Mouse (Mus musculus) gastrocnemius, postnatal 14 days (tissue): ENCODE results near the gene B3galt6. TPM values are rescaled to one million over a fixed set of nuclear protein-coding genes. Genes with fewer than 3 reads are reported as not detected.

Experiments used
- total RNA-seq, 2 experiments: library from RNA; stranded (reverse); gene quantifications; 2 replicates each; pipeline ENCODE4 v1.2.3; 2021

The B3galt6 gene
- total RNA-seq, 2 experiments from 2014 or later, result 2.6 TPM

Other genes with a start within 250 kb of the B3galt6 start
- 10 to 100 TPM; 23.9 to 26.1 TPM for gene Atad3a, start 231.6 kb downstream of the B3galt6 start, total RNA-seq
- 10 to 100 TPM in 1 of 2 experiments, 1 to 10 TPM in 1; 9.0 to 13.8 TPM for gene Vwa1, start 218.0 kb downstream of the B3galt6 start, total RNA-seq
- 1 to 10 TPM; 1.3 to 1.4 TPM for gene Tmem88b, start 206.8 kb downstream of the B3galt6 start, total RNA-seq
- gene Ankrd65, start 202.2 kb downstream of the B3galt6 start, total RNA-seq, result not detected
- 10 to 100 TPM; 45.4 to 48.3 TPM for gene Mrpl20, start 189.8 kb downstream of the B3galt6 start, total RNA-seq
- gene Ccnl2, start 180.2 kb downstream of the B3galt6 start, total RNA-seq, result 10 to 100 TPM; 20.6 to 29.0 TPM
- gene Aurkaip1, start 161.4 kb downstream of the B3galt6 start, total RNA-seq, result 10 to 100 TPM; 78.8 to 80.8 TPM
- gene Mxra8, start 153.0 kb downstream of the B3galt6 start, total RNA-seq, result 10 to 100 TPM; 75.4 to 79.4 TPM
- 10 to 100 TPM; 88.6 to 89.4 TPM for gene Dvl1, start 145.2 kb downstream of the B3galt6 start, total RNA-seq
- gene Tas1r3, start 129.3 kb downstream of the B3galt6 start, total RNA-seq, result under 1 TPM; 0.10 to 0.13 TPM
- 10 to 100 TPM; 16.5 to 17.0 TPM for gene Cptp, start 123.2 kb downstream of the B3galt6 start, total RNA-seq
- gene Ints11, start 123.1 kb downstream of the B3galt6 start, total RNA-seq, result 10 to 100 TPM; 15.4 to 15.9 TPM
- gene Pusl1, start 100.9 kb downstream of the B3galt6 start, total RNA-seq, result 10 to 100 TPM in 1 of 2 experiments, 1 to 10 TPM in 1; 9.2 to 13.1 TPM
- gene Acap3, start 100.8 kb downstream of the B3galt6 start, total RNA-seq, result 10 to 100 TPM; 10.1 to 10.3 TPM
- gene Ube2j2, start 48.8 kb downstream of the B3galt6 start, total RNA-seq, result 10 to 100 TPM; 46.3 to 51.7 TPM
- gene C1qtnf12, start 30.3 kb downstream of the B3galt6 start, total RNA-seq, result 10 to 100 TPM; 13.3 to 19.9 TPM
- 10 to 100 TPM; 77.4 to 78.0 TPM for gene Sdf4, start 223 bp upstream of the B3galt6 start, total RNA-seq
- under 1 TPM; 0.64 to 0.82 TPM for gene Tnfrsf4, start 21.2 kb upstream of the B3galt6 start, total RNA-seq
- not detected for gene Tnfrsf18, start 33.5 kb upstream of the B3galt6 start, total RNA-seq
- gene Ttll10, start 66.8 kb upstream of the B3galt6 start, total RNA-seq, result not detected
- gene 9430015G10Rik, start 117.3 kb upstream of the B3galt6 start, total RNA-seq, result 1 to 10 TPM; 3.2 to 4.1 TPM
- gene Rnf223, start 137.9 kb upstream of the B3galt6 start, total RNA-seq, result not detected
- 10 to 100 TPM; 25.3 to 25.5 TPM for gene Agrn, start 204.8 kb upstream of the B3galt6 start, total RNA-seq
- gene Isg15, start 208.2 kb upstream of the B3galt6 start, total RNA-seq, result under 1 TPM; 0.42 to 0.57 TPM
- 1 to 10 TPM; 2.9 to 3.3 TPM for gene AW011738, start 210.7 kb upstream of the B3galt6 start, total RNA-seq
- gene Perm1, start 223.2 kb upstream of the B3galt6 start, total RNA-seq, result 100 to 1,000 TPM in 1 of 2 experiments, 10 to 100 TPM in 1; 73.3 to 103 TPM
- gene Plekhn1, start 242.2 kb upstream of the B3galt6 start, total RNA-seq, result 1 to 10 TPM; 5.1 to 5.5 TPM
- 10 to 100 TPM; 22.2 to 28.7 TPM for gene Noc2l, start 243.4 kb upstream of the B3galt6 start, total RNA-seq